21 mouse cellular contexts compared by ENCODE assay signal in the genomic region with DNA sequence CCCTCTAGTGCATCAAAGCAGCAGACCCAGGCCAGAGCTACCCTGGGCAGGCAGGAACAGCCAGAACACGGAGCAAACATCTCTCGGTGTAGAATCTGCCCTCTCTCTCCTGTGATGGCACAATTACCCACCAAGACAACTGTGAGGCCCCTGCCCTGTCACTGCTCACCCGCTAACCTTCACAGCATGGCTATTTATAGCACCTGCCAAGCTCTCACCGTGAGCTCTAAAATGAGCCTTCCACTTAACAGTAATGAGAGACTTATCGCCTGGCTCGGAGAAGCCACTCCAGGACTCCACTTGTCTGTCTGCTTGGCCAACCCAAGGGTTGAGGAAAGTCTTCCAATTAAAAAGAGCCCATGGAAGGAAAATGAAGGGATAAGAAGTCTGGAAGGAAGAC. TPM values are rescaled to one million over a fixed set of nuclear protein-coding genes. Genes with fewer than 3 reads are reported as not detected.
"Had no signal": no experiment of that assay in that cellular context is flagged by ENCODE, and none has a peak within 500 bp of the region (broad histone marks: within the 10 kb centered on the region; RNA-seq: fewer than 3 reads in every experiment).

No protein-coding gene starts in this region.

- ATAC-seq: liver, embryonic 12.5 days had no signal

- H3K4me3 ChIP-seq: kidney, embryonic 15.5 days; limb, embryonic 15.5 days; liver, embryonic 12.5 days; midbrain, embryonic 10.5 days; myocyte; neural tube, embryonic 15.5 days had no signal

- H3K27me3 ChIP-seq: kidney, embryonic 15.5 days; limb, embryonic 15.5 days; liver, embryonic 12.5 days; neural tube, embryonic 15.5 days had no signal

- H3K9ac ChIP-seq: kidney, embryonic 15.5 days; limb, embryonic 15.5 days; liver, embryonic 12.5 days; lung, embryonic 14.5 days; neural tube, embryonic 15.5 days had no signal

- H3K9me3 ChIP-seq: kidney, embryonic 15.5 days; limb, embryonic 15.5 days; liver, embryonic 12.5 days; midbrain, embryonic 10.5 days; neural tube, embryonic 15.5 days had no signal

- H3K4me2 ChIP-seq: kidney, embryonic 15.5 days; limb, embryonic 15.5 days; liver, embryonic 12.5 days; lung, embryonic 14.5 days; neural tube, embryonic 15.5 days had no signal

- H3K4me1 ChIP-seq: kidney, embryonic 15.5 days; limb, embryonic 15.5 days; liver, embryonic 12.5 days had no signal

- H3K27ac ChIP-seq: kidney, embryonic 15.5 days; limb, embryonic 15.5 days; liver, embryonic 12.5 days; midbrain, embryonic 10.5 days had no signal

- DNase-seq: kidney, postnatal 14 days; layer of hippocampus, postnatal 36 days; lung, embryonic 14.5 days; lung, postnatal 10 days; lung, postnatal 4 days; thymus, postnatal 36 days had no signal

RNA-seq across cellular contexts. Expression of a gene that starts 7.3 kb away (rescaled TPM):
- total RNA-seq: megakaryocyte, adult 5-6 weeks had no signal
- polyA plus RNA-seq: kidney, embryonic 15.5 days; liver, embryonic 12.5 days; liver, embryonic 16.5 days; lung, embryonic 14.5 days; myocyte; stomach, embryonic 14.5 days had no signal

RNA-seq across cellular contexts. Expression of a gene that starts 36.8 kb away (rescaled TPM):
- total RNA-seq: layer of hippocampus, postnatal 36 days; left cerebral cortex, adult 8-10 months; left cerebral cortex, postnatal 25 days; megakaryocyte, adult 5-6 weeks had no signal
- polyA plus RNA-seq: kidney, embryonic 15.5 days; large intestine, adult 2 months; limb, embryonic 11.5 days; limb, embryonic 15.5 days; liver, embryonic 12.5 days; liver, embryonic 16.5 days; lung, embryonic 14.5 days; midbrain, embryonic 10.5 days; myocyte; neural tube, embryonic 11.5 days; neural tube, embryonic 15.5 days; stomach, embryonic 14.5 days; thymus, postnatal 0 days had no signal
